10 mouse cellular contexts compared by ENCODE assay signal in genomic region chr1:140183208-140183607, GRCm38 (mm10). TPM values are rescaled to one million over a fixed set of nuclear protein-coding genes. Genes with fewer than 3 reads are reported as not detected.
DNase-seq lines count a peak whose midpoint lies in the region; ATAC-seq and TF ChIP-seq lines count a peak whose summit lies in the region.
"Had no signal": no experiment of that assay in that cellular context is flagged by ENCODE, and none has a peak within 500 bp of the region (broad histone marks: within the 10 kb centered on the region; RNA-seq: fewer than 3 reads in every experiment).

No protein-coding gene starts in this region.

- no peaks in the 10 kb centered on the region for H3K4me1 ChIP-seq in intestine, embryonic 16.5 days (ENCODE audit: control insufficient read depth, insufficient read depth, low read length)
- H3K4me1 ChIP-seq in intestine, postnatal 0 days (replicated peaks; ENCODE audit: control insufficient read depth, insufficient read depth, low read length) = no peaks in the 10 kb centered on the region
- H3K4me1 ChIP-seq in thymus, adult 2 months (replicated peaks; ENCODE audit: control insufficient read depth, insufficient read depth, low read length) = no peaks in the 10 kb centered on the region
- H3K4me1 ChIP-seq: hindbrain, embryonic 15.5 days had no signal

- no peaks in the 10 kb centered on the region for H3K27me3 ChIP-seq in intestine, embryonic 16.5 days (replicated peaks; ENCODE audit: control insufficient read depth, insufficient read depth, low read length)
- no peaks in the 10 kb centered on the region for H3K27me3 ChIP-seq in intestine, postnatal 0 days (replicated peaks; ENCODE audit: control insufficient read depth, insufficient read depth, low read length)
- H3K27me3 ChIP-seq in thymus, adult 2 months (ENCODE audit: control insufficient read depth, insufficient read depth, low read length) = no peaks in the 10 kb centered on the region
- H3K27me3 ChIP-seq: hindbrain, embryonic 15.5 days had no signal

- H3K4me2 ChIP-seq in intestine, embryonic 16.5 days (ENCODE audit: low read depth, low read length) = no peak overlapping the region
- H3K4me2 ChIP-seq in intestine, postnatal 0 days (replicated peaks; ENCODE audit: low read depth) = no peak overlapping the region
- H3K4me2 ChIP-seq: hindbrain, embryonic 15.5 days had no signal

- H3K9ac ChIP-seq in intestine, embryonic 16.5 days (ENCODE audit: low read depth, low read length) = no peak overlapping the region
- no peak overlapping the region for H3K9ac ChIP-seq in intestine, postnatal 0 days (ENCODE audit: low read depth, low read length)
- H3K9ac ChIP-seq: hindbrain, embryonic 15.5 days had no signal

- H3K27ac ChIP-seq in intestine, embryonic 16.5 days (ENCODE audit: low read length) = no peak overlapping the region
- no peak overlapping the region for H3K27ac ChIP-seq in intestine, postnatal 0 days (ENCODE audit: low read depth, low read length)
- H3K27ac ChIP-seq in thymus, adult 2 months (ENCODE audit: control insufficient read depth, insufficient read depth, low read length) = no peak overlapping the region
- H3K27ac ChIP-seq: hindbrain, embryonic 15.5 days had no signal

- H3K4me3 ChIP-seq in intestine, embryonic 16.5 days (ENCODE audit: low read length) = no peak overlapping the region
- H3K4me3 ChIP-seq in intestine, postnatal 0 days (ENCODE audit: low read depth, low read length) = no peak overlapping the region
- no peak overlapping the region for H3K4me3 ChIP-seq in thymus, adult 2 months (ENCODE audit: control insufficient read depth, insufficient read depth, low read length)
- H3K4me3 ChIP-seq: hindbrain, embryonic 15.5 days had no signal

- WGBS in intestine, embryonic 16.5 days = 39% methylated on average over 2 of the region's 2 CpGs
- 27% methylated on average over 2 of the region's 2 CpGs for WGBS in intestine, postnatal 0 days
- 16% methylated on average over 2 of the region's 2 CpGs for WGBS in thymus, adult 2 months

- no peak for TF ChIP-seq CTCF in intestine, postnatal 0 days (IDR thresholded peaks at IDR 0.05; ENCODE audit: low read depth)
- no peak for TF ChIP-seq CTCF in brain, embryonic 14.5 days (IDR thresholded peaks at IDR 0.05; ENCODE audit: borderline replicate concordance, extremely low read depth, insufficient read depth, insufficient read length)
- TF ChIP-seq CTCF in thymus, adult 2 months (IDR thresholded peaks at IDR 0.05; ENCODE audit: borderline replicate concordance, control insufficient read depth, extremely low read depth, insufficient read depth, low read length, poor library complexity) = no peak

- ATAC-seq in intestine, embryonic 16.5 days = 0 out of 2 replicates have a peak, but pooled peaks have one; percentile 23
- ATAC-seq in intestine, postnatal 0 days = no peak
- ATAC-seq in CD4-positive, CD25-positive, alpha-beta regulatory T cell, adult 4 months = no peak
- ATAC-seq: Patski had no signal

- no peak for TF ChIP-seq POLR2A in brain, embryonic 14.5 days (IDR thresholded peaks at IDR 0.05; ENCODE audit: borderline replicate concordance, extremely low read depth, insufficient read depth, insufficient read length, poor library complexity, severe bottlenecking)
- no peak for TF ChIP-seq POLR2A in thymus, adult 2 months (IDR thresholded peaks at IDR 0.05; ENCODE audit: control insufficient read depth, extremely low read depth, insufficient read depth, low read length, poor library complexity)

- no peaks in the 10 kb centered on the region for H3K9me3 ChIP-seq in intestine, embryonic 16.5 days (ENCODE audit: control insufficient read depth, low read length)
- H3K9me3 ChIP-seq in intestine, postnatal 0 days (ENCODE audit: control insufficient read depth) = no peaks in the 10 kb centered on the region
- H3K9me3 ChIP-seq: hindbrain, embryonic 15.5 days had no signal

- no peaks in the 10 kb centered on the region for H3K36me3 ChIP-seq in intestine, embryonic 16.5 days (ENCODE audit: control insufficient read depth, insufficient read depth, low read length)
- H3K36me3 ChIP-seq in intestine, postnatal 0 days (ENCODE audit: control insufficient read depth, insufficient read depth) = no peaks in the 10 kb centered on the region
- H3K36me3 ChIP-seq in thymus, adult 2 months (ENCODE audit: control insufficient read depth, insufficient read depth, low read length) = no peaks in the 10 kb centered on the region
- H3K36me3 ChIP-seq: hindbrain, embryonic 15.5 days had no signal

- DNase-seq in brain, embryonic 14.5 days (ENCODE audit: low read depth) = peak; percentile 40
- peak; percentile 28 to 48 for DNase-seq in kidney, adult 8-10 months
- DNase-seq in lung, postnatal 10 days = peak; percentile 53
- DNase-seq in thymus, adult 2 months = no peak
- DNase-seq in spleen, adult 12 weeks (ENCODE audit: low spot score) = no peak

RNA-seq across cellular contexts. Expression of gene Cfh, which starts 0.4 kb away (rescaled TPM):
- 3.4 and 4.1 TPM in 2 replicates for polyA plus RNA-seq in intestine, embryonic 16.5 days (2015; fragmentation: Nextera tagmentation; extraction: Ambion mirVana)
- 2.8 and 3.1 TPM in 2 replicates for polyA plus RNA-seq in intestine, postnatal 0 days (2015; fragmentation: Nextera tagmentation; extraction: Ambion mirVana)
- 4.7 and 9.1 TPM in 2 replicates for polyA plus RNA-seq in brain, embryonic 14.5 days (2012; rRNA removed)
- 1.7 and 3.5 TPM in 2 replicates for polyA plus RNA-seq in thymus, adult 2 months (2012; rRNA removed)
- polyA plus RNA-seq in CD4-positive, CD25-positive, alpha-beta regulatory T cell, adult 4 months (2017; shearing (Covaris generic)) = under 1 TPM in 1 of 2 experiments, not detected in 1; 0.15 TPM

Comparison
In these comparisons a context has a peak if more than half of its experiments do, and no peak if none do; other contexts are left out.
1. DNase-seq: peak in brain, embryonic 14.5 days (single experiment), kidney, adult 8-10 months (2 of 2) and lung, postnatal 10 days (single experiment); none in thymus, adult 2 months (single experiment) and spleen, adult 12 weeks (single experiment).